Mouse (Mus musculus) adrenal gland, postnatal 14 days (tissue): ENCODE data around the gene Slc30a1. TPM values are rescaled to one million over a fixed set of nuclear protein-coding genes. Genes with fewer than 3 reads are reported as not detected.

Experiments
- DNase-seq: peaks from one replicate; pipeline ENCODE4 v3.0.0; 2021; ENCODE audit warnings: mixed read lengths
- long read RNA-seq, 2 experiments: library from polyadenylated mRNA; stranded (forward); transcript quantifications; one replicate each; pipeline ENCODE4 v2.0.0; 2021
- total RNA-seq: library from RNA; stranded (reverse); gene quantifications from 2 replicates; pipeline ENCODE4 v1.2.3, GENCODE M21; 2021

Gene Slc30a1
- total RNA-seq: 17.8 and 25.2 TPM in 2 replicates
- long read RNA-seq, experiment 1, full-length matches to known transcripts: 12 of 15 reads
- long read RNA-seq, experiment 1, partial matches to known transcripts: 0 of 15 reads
- long read RNA-seq, experiment 1, other reads (novel, unspliced or antisense): 3 of 15 reads
- long read RNA-seq, experiment 2, full-length matches to known transcripts: 12 of 15 reads
- long read RNA-seq, experiment 2, partial matches to known transcripts: 0 of 15 reads
- long read RNA-seq, experiment 2, other reads (novel, unspliced or antisense): 3 of 15 reads

GRCm38 (mm10) chr1:191906571-191907430, at the start of gene Slc30a1:
Gene Slc30a1 (plus strand): TSS chr1:191906767.
- peak; percentile 100 for DNase-seq

- DNase-seq: no peak
These were observed 49.5 kb upstream of the Slc30a1 start for GRCm38 (mm10) chr1:191856886-191857651.

- DNase-seq: no peak
These were observed 48.4 kb upstream of the Slc30a1 start for GRCm38 (mm10) chr1:191858136-191858535.

- DNase-seq: no peak
These were observed 46.7 kb upstream of the Slc30a1 start for GRCm38 (mm10) chr1:191859847-191860246.

- DNase-seq: peak; percentile 54
These were observed 45.3 kb upstream of the Slc30a1 start for GRCm38 (mm10) chr1:191861247-191861646.

GRCm38 (mm10) chr1:191863833-191864550, 42.6 kb upstream of the Slc30a1 start:
- DNase-seq: no peak

- DNase-seq: no peak
These were observed 42.0 kb upstream of the Slc30a1 start for GRCm38 (mm10) chr1:191864551-191865027.

- no peak for DNase-seq
These were observed 34.4 kb upstream of the Slc30a1 start for GRCm38 (mm10) chr1:191872076-191872710.

- no peak for DNase-seq
These were observed 31.6 kb upstream of the Slc30a1 start for GRCm38 (mm10) chr1:191875006-191875405.

- DNase-seq: peak; percentile 35
These were observed 30.8 kb upstream of the Slc30a1 start for GRCm38 (mm10) chr1:191875683-191876305.

GRCm38 (mm10) chr1:191877681-191878080, 28.9 kb upstream of the Slc30a1 start:
- DNase-seq: no peak

GRCm38 (mm10) chr1:191878518-191878921, 28.0 kb upstream of the Slc30a1 start:
- no peak for DNase-seq

- no peak for DNase-seq
These were observed 26.3 kb upstream of the Slc30a1 start for GRCm38 (mm10) chr1:191880247-191880646.

GRCm38 (mm10) chr1:191880921-191881609, 25.5 kb upstream of the Slc30a1 start:
- no peak for DNase-seq

- DNase-seq: no peak
These were observed 24.9 kb upstream of the Slc30a1 start for GRCm38 (mm10) chr1:191881663-191882062.

GRCm38 (mm10) chr1:191882474-191883206, 23.9 kb upstream of the Slc30a1 start:
- no peak for DNase-seq

GRCm38 (mm10) chr1:191883654-191884053, 22.9 kb upstream of the Slc30a1 start:
- no peak for DNase-seq

GRCm38 (mm10) chr1:191891912-191892311, 14.7 kb upstream of the Slc30a1 start:
- DNase-seq: no peak

- DNase-seq: peak; percentile 37
These were observed 12.2 kb upstream of the Slc30a1 start for GRCm38 (mm10) chr1:191894386-191894785.
